Mouse (Mus musculus): Measurements from ENCODE around the gene Gne.

DNA sequence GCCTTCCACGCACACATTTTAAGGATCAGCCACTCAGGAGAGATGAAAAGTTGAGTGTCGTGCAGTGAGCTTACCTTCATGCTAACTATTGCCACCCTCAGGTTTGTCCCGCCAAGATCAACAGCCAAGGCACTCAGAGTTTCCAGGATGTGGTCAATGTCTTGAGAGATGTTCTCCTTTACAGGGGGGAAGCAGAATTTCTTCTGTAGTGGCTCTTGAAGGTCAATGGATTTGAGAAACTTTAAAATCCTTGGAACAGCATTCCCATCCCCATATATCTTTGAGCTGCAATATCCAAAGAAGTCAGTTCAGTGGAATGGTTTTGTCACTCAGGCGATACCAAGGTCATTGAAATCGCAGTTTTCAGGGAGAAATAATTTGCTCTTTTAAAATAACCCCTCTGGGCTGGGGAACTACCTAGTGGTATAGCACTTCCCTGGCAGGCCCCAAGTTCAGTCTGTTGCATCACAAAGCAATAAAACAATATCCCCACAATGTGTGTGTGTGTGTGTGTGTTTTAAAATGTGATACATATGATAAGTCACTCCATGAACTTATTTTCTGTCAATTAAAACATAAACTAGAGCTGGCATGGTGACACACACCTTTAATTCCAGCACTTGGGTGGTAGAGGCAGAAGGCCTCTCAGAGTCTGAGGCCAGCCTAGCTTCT lies 39.2 kb downstream of the Gne start:
- TF ChIP-seq CTCF (IDR thresholded peaks at IDR 0.05; ENCODE audit: borderline replicate concordance, insufficient read depth, low read depth, low read length) = no peak
- TF ChIP-seq POLR2A (IDR thresholded peaks at IDR 0.05; ENCODE audit: borderline replicate concordance, insufficient read depth, low read length) = no peak
